Mouse (Mus musculus) layer of hippocampus, adult 11-12 months (tissue): ENCODE data around the gene Tmed8.
"Not testable (repeated sequence)": the region's sequence is repeated elsewhere in the genome, so short reads cannot be mapped to it uniquely, and the experiment has no call there.

Source experiments
- DNase-seq: peaks from one replicate; pipeline ENCODE4 v3.0.0; 2022; ENCODE audit warnings: low spot score

The Tmed8 gene

DNA sequence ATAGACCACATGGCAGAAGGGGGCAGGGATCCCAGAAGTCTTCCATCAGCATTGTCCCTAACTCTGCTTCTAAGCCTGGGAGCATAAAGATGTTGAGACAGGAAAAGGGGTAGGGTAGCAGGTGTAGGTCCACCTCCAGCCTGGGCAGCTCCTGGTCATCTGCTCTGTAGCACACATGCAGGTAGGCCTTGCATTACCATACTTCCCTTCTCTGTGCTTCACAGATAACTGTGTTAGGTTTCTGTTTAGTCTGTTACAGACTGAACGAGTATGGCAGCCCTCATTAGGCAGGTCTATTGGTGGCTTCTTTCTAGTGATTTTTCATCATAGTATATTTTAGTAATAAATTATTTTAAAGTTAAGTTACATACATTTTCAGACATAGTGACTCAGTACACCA, 39.9 kb downstream of the Tmed8 start:
- no peak for DNase-seq

DNA sequence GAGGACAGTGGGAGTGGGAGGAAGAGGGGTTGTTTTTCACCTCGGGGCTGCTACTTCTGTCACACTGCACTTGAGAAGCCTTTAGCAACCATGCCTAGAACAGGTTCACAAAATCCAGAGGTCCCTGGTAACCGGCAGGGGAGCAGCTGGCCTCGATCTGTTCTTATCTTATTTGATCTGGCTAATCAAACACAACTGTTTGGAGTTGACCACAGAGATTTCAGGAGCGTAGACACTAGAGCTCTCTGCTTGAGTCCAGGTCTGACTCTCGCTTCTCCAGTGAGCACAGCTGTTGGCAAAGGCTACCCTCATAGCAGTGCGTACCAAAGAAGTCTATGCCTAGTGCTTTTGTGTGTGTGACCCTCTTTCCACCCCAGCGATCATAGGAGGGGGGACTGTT, 42.2 kb downstream of the Tmed8 start:
- DNase-seq = no peak

DNA sequence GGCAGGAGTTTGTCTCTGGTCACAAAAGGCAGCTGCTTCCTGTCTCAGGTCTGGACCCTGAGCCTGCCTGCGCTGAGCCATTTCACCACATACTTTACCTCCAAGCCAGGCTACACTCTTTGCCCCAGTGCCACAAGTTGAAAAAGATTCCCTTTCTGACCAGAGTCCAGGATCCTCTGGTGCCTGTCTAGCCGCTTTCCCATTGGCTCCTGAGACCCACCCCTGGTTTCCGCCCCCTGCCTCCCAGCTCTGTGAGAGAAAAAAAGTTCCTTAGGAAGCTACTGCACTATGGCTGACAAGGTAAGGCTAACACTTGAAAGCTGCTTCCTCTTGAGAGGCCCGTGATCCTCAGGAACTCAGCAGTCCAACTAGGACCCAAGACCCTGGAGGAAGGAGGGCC, 42.9 kb downstream of the Tmed8 start:
- no peak for DNase-seq

DNA sequence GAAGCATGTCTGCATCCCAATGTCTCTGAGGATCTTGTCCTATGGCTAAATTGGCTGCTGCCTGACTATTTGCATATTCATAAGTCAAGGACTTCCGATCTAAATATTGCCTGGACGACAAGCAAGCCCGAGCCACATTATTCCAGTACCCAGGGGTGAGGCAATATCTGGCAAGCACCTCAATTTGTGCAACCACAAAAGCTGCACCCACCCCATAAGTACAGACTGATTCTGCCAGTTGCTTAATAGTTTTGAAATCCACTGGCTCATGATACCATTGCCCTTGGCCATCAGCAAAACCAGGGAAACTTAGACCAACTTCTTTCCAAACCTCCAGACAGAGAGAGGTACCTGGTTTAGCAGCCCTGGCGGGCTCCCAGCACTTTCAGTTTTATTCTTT, 45.8 kb downstream of the Tmed8 start:
- not testable (repeated sequence) for DNase-seq

DNA sequence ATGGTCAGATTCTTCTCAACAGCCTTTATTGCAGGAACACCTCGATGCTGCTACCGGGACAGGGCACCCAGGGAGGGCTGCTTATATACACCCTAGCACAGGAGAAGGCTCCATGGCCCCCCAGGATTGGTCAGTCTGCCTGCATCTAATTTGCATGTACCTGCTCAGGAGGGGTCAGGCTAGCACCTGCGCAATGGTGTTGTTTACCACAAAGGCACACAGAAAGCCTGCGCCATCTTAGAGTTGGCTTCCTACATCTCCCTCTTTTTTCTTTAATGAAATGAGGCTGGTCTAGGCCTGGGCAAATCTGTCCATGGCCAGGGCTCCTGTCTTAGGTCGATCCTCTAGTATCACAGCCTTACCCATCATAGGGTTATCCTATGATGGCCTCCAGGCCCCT, 50.8 kb downstream of the Tmed8 start:
- no peak for DNase-seq

DNA sequence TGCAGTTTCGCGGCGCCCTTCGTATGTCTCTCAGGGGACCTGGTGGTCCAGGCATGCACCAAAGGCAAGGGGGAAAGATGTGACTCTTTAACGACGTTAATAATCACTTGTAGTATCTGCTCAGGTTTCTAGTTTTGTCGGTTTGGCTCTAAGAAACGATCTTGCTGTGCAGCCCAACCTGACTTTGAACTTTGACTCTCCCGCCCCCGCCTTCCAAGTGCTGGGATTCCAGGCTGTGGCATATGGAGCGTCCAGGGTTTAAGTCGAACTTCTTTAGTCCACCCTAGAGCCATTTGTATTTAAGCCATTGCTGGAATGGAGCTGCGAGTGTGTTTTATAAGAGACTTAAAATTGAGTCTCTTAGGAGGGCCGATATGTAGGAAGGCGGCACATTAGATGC, 52.1 kb downstream of the Tmed8 start:
- DNase-seq = no peak

DNA sequence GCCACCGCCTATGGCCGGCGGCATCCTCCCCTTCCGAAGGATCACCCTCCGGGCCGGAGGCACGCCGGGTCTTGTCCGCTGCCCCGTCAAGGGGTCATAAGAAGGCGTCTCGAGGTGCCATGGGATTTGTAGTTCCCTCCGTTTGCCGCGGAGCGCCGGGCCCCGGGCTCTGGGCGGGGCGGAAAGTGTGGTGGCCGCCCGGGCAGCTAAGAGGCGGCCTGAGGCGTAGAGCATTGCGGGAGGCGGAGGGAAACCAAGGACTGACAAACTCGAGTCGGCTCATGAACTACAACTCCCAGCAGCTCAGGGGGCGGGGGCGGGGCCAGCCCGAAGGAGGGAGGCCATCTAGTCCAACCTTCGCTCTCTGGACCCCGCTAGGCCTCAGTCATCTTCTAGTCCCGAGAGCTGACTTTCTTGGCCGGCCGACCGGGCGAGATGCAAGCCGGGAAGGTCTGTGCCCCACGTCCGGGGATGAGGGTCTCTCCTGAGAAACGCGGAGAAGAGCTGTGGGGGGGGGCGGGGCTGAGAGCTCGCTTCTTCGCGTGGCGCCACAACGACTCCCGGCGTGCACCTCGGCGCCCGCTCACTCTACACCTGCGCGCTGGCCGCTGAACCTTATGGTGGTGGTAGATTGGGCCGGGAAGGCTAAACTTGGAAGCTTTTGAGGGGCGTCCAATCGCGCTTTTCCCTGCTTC, 52.7 kb downstream of the Tmed8 start, which contains the start of gene Pomt2:
Pomt2 (minus strand) TSS at position 574 of the 695 bp plus-strand sequence.
- peak; percentile 94 for DNase-seq

DNA sequence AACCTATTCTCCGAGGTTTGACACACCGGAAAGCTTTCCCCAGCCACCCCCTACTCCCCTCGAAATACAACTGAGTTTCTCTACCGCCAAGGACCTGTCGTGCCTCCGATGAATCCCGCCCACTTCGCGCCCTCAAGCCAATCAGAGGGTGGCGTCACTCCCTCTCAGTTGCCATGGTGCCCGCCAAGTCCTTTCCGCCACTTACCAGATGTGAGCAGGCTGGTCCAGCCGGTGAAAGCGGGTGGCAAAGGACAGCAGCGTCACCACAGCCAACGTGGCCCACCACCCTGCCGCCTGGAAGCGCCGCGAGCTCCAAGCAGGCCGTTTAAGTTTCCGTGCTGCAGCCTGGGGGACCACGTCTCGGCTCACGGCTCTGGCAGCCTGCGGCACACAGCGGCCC, 53.3 kb downstream of the Tmed8 start, which contains the start of gene Gstz1:
Gstz1 (plus strand) TSS at position 200 of the 400 bp plus-strand sequence.
- peak; percentile 90 for DNase-seq

DNA sequence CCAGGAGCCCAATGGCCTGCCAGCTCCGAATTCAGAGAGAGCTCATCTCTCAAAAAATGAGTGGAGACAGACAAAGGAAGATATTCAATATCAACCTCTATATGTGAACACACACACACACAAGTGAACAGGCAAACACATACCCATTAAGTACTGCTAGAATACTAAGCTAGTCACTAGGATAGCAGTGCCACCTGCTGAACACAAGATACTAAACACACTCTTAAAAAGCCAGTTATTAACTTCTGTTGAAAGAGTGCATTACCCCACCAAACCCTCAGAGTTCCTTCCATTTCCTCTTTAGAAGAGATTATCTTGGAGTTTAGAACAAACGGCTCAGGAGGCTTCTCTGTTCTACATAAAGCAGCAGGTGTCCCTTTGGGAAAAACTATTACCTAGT, 58.1 kb downstream of the Tmed8 start:
- DNase-seq = no peak

DNA sequence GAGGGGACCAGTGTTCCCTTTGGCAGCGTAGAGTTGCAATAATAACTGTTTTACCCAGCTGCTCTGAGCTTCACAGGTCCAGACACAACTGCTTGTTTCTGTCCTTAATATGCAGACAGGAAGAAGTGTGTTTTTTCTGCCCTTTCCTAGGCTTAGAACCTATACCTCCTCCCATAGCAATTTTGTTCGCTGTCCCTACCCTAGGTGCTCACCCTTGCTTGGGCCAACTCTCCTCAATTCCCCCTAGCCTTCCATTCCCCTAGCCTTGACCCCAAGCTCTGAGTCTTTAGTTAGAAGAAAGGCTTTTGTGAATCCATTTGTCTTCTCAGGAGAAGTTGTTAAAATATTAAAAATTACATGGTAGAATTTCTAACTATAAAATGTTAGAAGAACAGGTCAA, 61.5 kb downstream of the Tmed8 start:
- no peak for DNase-seq

DNA sequence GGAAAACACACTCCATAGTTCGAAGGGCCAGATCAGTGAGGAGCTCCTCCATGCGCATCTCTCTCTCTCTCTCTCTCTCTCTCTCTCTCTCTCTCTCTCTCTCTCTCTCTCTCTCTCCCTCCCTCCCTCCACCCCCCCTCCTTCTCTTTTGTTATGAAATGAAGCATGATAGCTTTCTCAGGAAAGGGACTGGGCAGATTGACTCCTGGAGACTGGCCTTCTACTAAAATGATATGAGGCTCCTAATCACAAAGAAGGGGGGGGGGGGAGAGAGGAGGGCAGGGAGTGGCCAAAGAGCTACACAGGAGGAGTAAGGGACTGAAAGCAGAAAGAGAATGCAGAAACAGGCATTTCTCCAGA, 61.9 kb downstream of the Tmed8 start:
- DNase-seq = no peak

DNA sequence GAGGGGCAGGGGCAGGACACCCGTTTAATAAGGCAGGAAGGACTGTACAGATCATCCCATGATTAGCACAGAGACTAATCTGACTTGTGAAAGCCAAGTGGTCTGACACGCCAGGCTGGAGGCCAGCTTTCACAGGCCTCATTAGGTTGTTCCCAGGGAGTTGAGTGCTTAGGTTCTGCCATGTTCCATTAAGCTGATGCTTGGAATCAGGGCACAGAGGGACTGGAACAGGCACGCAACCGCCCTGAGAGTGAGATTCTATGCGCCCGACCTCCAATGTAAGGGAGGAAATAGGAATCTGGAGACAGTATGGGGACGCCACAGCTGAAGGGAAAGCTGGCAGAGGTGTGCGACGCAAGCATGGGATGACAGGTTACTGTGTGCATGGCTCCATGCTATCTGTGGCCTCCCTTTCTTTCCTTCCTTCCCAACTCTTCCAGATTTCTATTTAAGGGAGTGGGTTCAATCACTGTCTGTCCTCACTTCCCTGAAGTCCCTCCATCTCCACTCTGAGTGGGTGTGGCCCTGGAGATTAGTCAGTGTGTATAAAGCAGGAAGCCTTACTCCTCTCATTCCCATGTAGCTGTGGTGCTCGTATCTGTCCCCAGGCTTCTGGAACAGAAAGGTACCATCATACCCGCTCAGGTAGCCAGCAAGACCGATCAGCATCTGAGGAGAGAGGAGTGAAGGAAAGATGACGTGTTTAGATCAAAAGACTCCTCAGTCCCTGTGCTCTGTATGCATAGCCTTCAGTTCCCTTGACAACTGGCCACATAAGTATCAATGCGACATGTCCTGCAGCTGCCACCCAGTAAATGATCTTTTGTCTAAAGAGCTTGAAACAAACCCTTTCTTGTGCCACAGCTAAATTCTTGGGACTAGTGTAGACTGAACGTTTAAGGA, 62.6 kb downstream of the Tmed8 start:
- DNase-seq = no peak

DNA sequence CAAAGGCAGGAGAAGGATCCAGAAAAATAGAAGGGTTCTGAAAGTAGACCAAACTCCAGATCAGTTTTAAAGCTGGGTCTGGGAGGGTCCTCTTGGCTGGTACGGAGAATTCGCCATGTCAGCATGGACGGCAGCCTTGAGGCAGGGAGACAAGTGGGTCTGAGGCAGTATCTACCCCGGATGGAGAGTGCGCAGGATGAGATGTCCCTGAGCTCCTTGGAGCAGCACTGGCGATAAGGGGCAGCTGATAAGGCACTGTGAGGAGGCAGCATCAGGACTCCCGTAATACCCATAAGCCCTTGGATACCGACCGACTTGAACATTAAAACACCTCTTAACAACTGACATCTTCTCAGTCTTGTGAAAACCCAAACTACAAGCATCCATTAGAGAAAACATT, 67.5 kb downstream of the Tmed8 start:
- DNase-seq = no peak

DNA sequence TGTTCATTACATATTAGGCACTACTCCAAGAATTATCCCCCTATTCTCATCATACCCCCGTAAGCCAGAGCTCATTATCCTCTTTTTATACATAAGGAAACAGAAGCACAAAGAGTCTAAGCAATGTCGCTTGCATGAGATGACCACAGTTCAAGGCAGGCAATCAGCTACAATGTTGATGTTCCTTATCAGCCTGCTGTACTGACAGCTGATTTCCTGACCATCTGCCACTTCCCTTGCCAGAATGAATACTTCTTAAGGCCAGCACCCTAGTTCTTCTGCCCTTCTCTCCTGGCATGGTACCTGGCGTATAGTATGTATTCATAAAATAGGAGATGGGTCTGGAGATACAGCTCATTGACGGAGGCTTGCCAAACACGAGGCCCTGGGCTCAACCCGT, 68.0 kb downstream of the Tmed8 start:
- no peak for DNase-seq

DNA sequence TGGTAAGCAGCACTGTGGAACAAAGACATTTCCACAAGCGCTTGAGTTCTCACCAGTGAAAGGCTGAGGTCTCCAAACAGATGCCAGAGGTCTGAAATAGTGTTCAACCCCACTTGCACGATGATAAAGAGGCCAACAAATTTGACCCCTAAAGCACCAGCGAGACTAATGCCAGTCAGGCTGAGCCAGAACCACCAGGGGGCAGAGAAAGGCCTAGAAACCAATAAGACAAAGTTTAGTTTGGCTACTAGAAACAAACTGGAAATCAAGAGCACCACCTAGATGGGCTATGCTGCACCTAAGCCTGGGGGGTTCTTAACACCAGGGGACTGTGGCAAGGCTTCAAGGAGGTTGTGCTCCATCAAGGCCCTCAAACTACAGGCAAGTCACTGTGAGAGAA, 68.6 kb downstream of the Tmed8 start:
- peak; percentile 28 for DNase-seq

DNA sequence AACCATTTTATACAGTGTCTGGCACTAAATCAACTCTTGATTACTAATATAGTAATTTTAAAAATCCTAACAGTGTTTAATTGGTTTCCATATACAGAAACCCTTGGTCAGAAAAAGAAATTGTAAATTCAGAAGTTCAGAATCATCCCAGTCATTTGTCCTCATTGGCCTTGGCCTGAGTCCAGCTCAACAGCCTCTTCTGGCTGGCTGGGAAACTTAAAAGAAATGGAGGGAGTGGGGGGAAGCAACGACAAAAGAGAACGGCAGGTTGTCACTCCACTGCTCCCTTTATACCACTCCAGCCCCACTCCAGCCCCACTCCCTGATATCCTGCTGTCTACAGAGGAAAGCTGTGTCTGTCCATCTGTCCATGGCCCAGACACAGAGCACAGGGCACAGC, 69.1 kb downstream of the Tmed8 start:
- no peak for DNase-seq

DNA sequence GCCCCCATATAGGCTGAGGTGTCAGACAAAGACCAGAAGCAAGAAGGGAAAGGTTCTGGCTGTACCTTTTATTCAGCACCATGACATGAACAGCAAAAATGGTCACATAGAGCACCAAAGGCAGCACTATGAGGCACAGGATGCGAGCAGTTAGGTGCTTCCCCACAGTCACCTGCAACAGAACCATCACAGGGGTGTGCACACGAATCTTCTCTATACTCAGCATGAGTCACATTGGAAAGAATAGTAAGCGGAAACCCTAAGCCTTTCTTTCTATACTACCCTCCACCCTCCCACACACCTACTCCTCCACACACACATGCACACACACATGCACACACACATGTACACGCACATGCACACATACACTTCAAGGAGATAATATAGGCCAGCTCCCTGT, 70.0 kb downstream of the Tmed8 start:
- no peak for DNase-seq

DNA sequence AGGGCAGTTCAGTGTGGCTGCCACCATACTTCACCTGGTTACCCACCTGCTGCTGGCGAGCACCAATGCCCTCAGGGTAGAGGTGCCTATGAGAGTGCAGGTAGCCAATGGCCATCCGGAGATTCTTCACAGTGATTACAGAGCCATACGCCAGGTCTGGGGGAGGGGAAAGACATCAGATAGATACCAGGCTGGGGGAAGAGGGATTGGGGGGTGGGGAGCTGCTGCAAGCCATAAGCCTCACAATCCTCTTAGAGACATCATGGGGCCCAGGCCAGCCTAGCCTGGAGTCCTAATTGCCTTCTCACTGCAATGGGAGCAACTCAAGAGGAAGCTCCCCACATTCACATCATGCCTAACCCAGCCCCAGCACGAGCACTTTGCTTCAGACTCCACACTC, 73.0 kb downstream of the Tmed8 start:
- no peak for DNase-seq

DNA sequence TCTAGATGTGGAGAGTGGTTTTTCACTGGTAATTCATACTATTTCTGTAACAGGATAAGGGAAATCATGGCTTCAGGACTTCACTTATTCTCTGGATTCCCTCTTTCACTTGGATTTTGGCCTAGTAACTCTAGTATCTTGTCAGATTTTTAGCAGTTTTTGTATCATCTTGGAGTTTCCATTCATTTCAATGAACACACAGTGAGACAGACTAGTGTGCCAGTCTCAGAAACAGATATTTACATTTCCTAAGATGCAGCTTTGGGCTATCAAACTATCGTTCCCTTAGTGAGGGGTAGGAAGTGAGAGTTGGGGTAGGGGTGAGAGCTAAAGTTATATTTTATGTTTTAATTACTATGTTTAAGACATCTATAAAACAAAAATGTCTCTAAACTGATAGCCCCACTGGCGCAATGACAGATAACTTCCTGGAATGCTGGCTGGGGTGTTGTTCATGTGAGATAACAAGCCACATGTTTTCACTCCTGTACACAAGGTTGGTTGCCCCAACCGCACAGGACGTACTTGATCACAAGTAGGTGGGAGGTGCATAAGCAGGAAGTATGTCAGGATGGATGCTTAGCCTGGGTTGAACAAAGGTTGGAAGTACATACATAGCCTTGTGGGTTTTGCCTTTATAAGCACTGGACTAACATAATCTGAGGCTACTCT, 78.2 kb downstream of the Tmed8 start:
- DNase-seq = no peak
